Mouse (Mus musculus) midbrain, embryonic 13.5 days (tissue): Measurements from ENCODE around the gene Pi4k2a. TPM values are rescaled to one million over a fixed set of nuclear protein-coding genes. Genes with fewer than 3 reads are reported as not detected.
A peak's percentile ranks its signal among the peaks of the same experiment; 100 is the strongest.

Experiments used
- ATAC-seq: fragments of 200-750 bp; cut with Nextera tagmentation; 2 replicates; pipeline ENCODE4 v1.8.0; 2017; ENCODE audit warnings: mild to moderate bottlenecking, moderate TSS enrichment, moderate library complexity
- H3K27ac ChIP-seq: fragments of 300-500 bp; sonication (generic); 2 replicates; pipeline ENCODE4 v1.5.1; 2015; ENCODE audit warnings: inconsistent platforms, mild to moderate bottlenecking, moderate library complexity
- H3K27me3 ChIP-seq: fragments of 300-500 bp; sonication (generic); 2 replicates; pipeline ENCODE4 v1.6.1; 2015; ENCODE audit warnings: mild to moderate bottlenecking, inconsistent platforms
- H3K36me3 ChIP-seq: fragments of 300-500 bp; sonication (generic); 2 replicates; pipeline ENCODE4 v1.6.1; 2015; ENCODE audit warnings: mild to moderate bottlenecking, inconsistent platforms
- H3K4me1 ChIP-seq: fragments of 300-500 bp; sonication (generic); replicated peaks from 2 replicates; pipeline ENCODE4 v1.6.1; 2015; ENCODE audit warnings: inconsistent platforms
- H3K4me2 ChIP-seq: fragments of 300-500 bp; sonication (generic); replicated peaks from 2 replicates; pipeline ENCODE4 v1.6.1; 2015; ENCODE audit warnings: moderate library complexity, mild to moderate bottlenecking, inconsistent platforms
- H3K4me3 ChIP-seq: fragments of 300-500 bp; sonication (generic); replicated peaks from 2 replicates; pipeline ENCODE4 v1.5.1; 2015; ENCODE audit warnings: mild to moderate bottlenecking, inconsistent platforms
- H3K9ac ChIP-seq: fragments of 300-500 bp; sonication (generic); replicated peaks from 2 replicates; pipeline ENCODE4 v1.6.1; 2015; ENCODE audit warnings: mild to moderate bottlenecking, inconsistent platforms
- H3K9me3 ChIP-seq: fragments of 300-500 bp; sonication (generic); 2 replicates; pipeline ENCODE4 v1.6.1; 2016; ENCODE audit warnings: mild to moderate bottlenecking, inconsistent platforms
- WGBS: fragments of 180-500 bp; shearing (Covaris S2); methylation state at CpG from one replicate; pipeline ENCODE4 v1.1.7; 2015; 5-methylcytosine and 5-hydroxymethylcytosine counted together
- polyA plus RNA-seq: library from polyadenylated mRNA; unstranded; fragments of >200 nt; fragmentation: Nextera tagmentation; extraction: Ambion mirVana; gene quantifications from 2 replicates; pipeline ENCODE4 v1.2.1, GENCODE M21; 2015

Gene Pi4k2a
- polyA plus RNA-seq, 1 experiment from 2014 or later: 29.9 TPM

DNA sequence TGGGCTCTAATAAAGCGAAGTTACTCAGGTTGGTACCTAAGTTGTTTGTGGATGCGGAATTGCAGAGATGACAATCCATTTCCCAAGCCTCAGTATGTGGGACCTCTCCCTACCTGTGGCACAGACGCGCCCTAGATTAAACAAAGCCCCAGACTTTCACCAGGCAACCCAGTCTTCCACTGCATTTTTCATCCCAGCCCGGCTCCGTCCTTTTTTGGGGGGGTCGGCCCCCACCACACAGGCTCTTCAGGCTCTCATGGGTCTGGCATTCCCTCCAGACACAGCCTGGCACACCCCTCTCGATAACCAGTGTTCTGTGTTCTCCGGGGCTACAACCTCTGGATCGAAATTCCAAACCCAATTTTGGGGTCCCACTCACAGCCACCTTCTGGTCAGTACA, 4.6 kb upstream of the Pi4k2a start:
- Histone ChIP-seq H3K27me3 (no peaks in the 10 kb centered on the region), H3K27ac (peak overlapping the region; percentile 74), H3K4me3 (peak overlapping the region; percentile 89), H3K4me2 (peak overlapping the region; percentile 85), H3K9me3 (no peaks in the 10 kb centered on the region), H3K4me1 (peaks cover 19% of the 10 kb centered on the region), H3K36me3 (no peaks in the 10 kb centered on the region; the same call in 1 of the 2 replicates), H3K9ac (peak overlapping the region; percentile 84)
- WGBS: 5% methylated on average over 10 of the region's 10 CpGs
- ATAC-seq: no peak

DNA sequence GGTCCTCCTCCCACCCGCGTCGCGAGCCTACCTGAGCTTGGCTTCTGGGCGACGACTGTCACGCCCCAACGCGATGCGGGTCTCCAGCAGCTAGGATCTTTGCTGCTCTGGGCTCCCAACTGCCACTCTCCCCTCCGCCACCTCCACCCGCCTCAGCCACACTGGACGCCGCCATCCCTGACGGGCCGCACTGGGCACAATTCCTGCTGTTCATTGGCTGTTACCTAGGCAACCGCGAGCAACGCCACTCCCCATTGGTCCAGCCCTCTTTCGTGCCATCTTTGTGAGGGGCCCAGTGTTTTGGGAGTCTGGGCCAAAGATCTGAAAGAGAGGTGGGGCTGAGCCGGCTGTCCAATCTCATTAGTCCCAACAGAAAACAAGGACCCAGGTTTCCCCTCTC, 4.1 kb upstream of the Pi4k2a start, which contains the start of gene Morn4:
Morn4 (minus strand) TSS at position 192 of the 400 bp plus-strand sequence.
- ATAC-seq: peak; percentile 81
- no peaks in the 10 kb centered on the region for H3K27me3 ChIP-seq
- no peaks in the 10 kb centered on the region for H3K9me3 ChIP-seq
- H3K36me3 ChIP-seq: no peaks in the 10 kb centered on the region; the same call in 1 of the 2 replicates
- peak within 1 kb of the TSS; percentile 89 for H3K4me3 ChIP-seq
- peak within 1 kb of the TSS; percentile 74 for H3K27ac ChIP-seq
- peak within 1 kb of the TSS; percentile 85 for H3K4me2 ChIP-seq
- H3K4me1 ChIP-seq: peaks cover 23% of the 10 kb centered on the region
- WGBS: under 1% methylated on average over 21 of the region's 21 CpGs
- peak within 1 kb of the TSS; percentile 84 for H3K9ac ChIP-seq

DNA sequence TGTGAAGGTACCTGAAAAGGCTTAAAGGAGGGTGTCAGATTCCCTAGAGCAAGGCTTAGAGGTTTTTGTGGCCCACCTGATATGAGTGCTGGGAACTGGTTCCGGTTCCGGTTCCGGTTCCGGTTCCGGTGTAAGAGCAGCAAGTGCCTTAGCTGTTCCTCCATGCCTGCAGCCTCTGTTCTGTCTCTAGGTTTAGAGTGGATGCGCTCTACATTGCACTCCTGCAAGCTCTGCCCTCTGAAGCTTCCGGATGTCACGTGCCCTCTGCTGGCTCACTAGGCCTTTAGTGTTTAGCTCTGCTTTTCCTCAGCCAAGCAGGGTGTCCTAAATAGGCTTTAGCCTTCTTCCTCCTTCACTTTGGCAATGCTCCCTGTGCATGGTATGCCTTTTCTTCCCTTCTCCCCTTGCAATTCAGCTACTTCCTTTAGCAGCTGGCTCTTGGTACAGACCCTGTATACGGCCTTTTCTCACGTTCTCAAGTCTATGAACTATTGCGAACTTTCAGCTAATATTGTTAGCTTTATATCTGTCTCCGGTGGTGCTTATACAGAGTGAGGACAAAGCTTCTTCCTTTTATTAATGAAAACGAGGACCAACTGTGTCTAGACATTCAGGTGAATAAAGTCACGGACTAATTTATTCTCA, 1.0 kb upstream of the Pi4k2a start:
- Histone ChIP-seq H3K4me3 (peak overlapping the region; percentile 91), H3K4me1 (peaks cover 37% of the 10 kb centered on the region), H3K27me3 (no peaks in the 10 kb centered on the region), H3K4me2 (peak overlapping the region; percentile 68), H3K9me3 (no peaks in the 10 kb centered on the region), H3K36me3 (peaks cover 5% of the 10 kb centered on the region; the same call in 1 of the 2 replicates), H3K9ac (peak overlapping the region; percentile 28; the same call in 1 of the 2 replicates), H3K27ac (peak overlapping the region; percentile 80)
- no peak for ATAC-seq
- 26% methylated on average over 14 of the region's 14 CpGs for WGBS

DNA sequence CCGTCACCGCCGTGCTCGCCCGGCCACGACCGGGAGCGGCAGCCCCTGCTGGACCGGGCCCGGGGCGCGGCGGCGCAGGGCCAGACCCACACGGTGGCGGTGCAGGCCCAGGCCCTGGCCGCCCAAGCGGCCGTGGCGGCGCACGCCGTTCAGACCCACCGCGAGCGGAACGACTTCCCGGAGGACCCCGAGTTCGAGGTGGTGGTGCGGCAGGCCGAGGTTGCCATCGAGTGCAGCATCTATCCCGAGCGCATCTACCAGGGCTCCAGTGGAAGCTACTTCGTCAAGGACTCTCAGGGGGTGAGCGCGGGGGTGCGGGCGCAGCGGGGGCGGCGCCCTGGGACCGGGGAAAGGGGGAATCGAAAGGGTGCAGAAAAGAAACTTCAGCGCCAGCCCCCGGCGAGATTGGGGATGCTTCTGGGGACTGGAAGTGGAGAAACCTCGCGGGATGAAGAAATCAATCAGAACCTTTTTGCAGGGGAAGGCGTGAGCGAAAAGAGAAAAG, 419 bp downstream of the Pi4k2a start:
- no peaks in the 10 kb centered on the region for H3K27me3 ChIP-seq
- H3K4me3 ChIP-seq: peak overlapping the region; percentile 91
- peaks cover 37% of the 10 kb centered on the region for H3K4me1 ChIP-seq
- under 1% methylated on average over 52 of the region's 52 CpGs for WGBS
- ATAC-seq: peak; percentile 76
- H3K27ac ChIP-seq: peak overlapping the region; percentile 89
- H3K4me2 ChIP-seq: peak overlapping the region; percentile 93
- peaks cover 9% of the 10 kb centered on the region; the same call in 1 of the 2 replicates for H3K36me3 ChIP-seq
- H3K9me3 ChIP-seq: no peaks in the 10 kb centered on the region
- peak overlapping the region; percentile 92 for H3K9ac ChIP-seq

DNA sequence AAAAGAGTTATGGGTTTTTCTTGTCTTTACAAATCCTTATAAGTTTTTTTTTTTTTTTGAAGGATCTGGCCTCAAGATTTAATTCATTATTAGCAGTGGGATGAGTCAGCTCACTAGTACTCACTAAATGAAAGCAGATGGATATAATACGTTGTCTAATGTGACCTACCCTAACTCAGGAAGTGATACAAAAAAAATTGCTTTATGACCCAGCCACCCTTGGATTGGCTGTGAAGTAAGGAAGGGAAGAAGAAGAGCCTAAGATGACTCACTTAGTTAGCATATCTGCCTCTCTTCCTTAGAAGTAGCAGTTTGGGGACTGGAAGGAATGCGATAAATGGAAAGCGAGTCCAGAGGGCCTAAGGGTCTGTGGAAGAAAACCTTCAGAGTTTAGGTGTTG, 9.1 kb downstream of the Pi4k2a start:
- Histone ChIP-seq H3K9me3 (no peaks in the 10 kb centered on the region), H3K4me3 (no peak overlapping the region), H3K27ac (no peak overlapping the region), H3K27me3 (no peaks in the 10 kb centered on the region), H3K4me2 (no peak overlapping the region), H3K9ac (no peak overlapping the region), H3K4me1 (peaks cover 3% of the 10 kb centered on the region; the same call in 1 of the 2 replicates), H3K36me3 (peaks cover 35% of the 10 kb centered on the region)
- 92% methylated on average over 3 of the region's 3 CpGs for WGBS
- no peak for ATAC-seq

DNA sequence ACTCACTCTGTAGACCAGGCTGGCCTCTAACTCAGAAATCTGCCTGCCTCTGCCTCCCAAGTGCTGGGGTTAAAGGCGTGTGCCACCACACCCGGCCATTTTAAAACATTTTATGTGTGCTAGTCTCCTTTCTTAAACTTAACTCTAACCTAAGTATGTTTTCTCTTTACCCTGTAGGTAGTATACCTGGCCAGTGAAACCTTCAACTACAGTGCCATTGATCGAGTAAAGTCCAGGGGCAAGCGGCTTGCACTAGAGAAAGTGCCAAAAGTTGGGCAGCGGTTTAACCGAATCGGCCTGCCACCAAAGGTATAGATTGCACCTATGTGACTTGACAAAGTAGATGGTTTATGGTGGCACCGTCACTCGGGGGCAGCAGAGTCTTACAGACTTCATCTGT, 14.4 kb downstream of the Pi4k2a start:
- H3K4me3 ChIP-seq: no peak overlapping the region
- no peak overlapping the region for H3K9ac ChIP-seq
- no peak for ATAC-seq
- H3K4me1 ChIP-seq: no peaks in the 10 kb centered on the region
- no peak overlapping the region for H3K27ac ChIP-seq
- WGBS: 97% methylated on average over 9 of the region's 9 CpGs
- no peaks in the 10 kb centered on the region for H3K27me3 ChIP-seq
- no peak overlapping the region for H3K4me2 ChIP-seq
- peaks cover 47% of the 10 kb centered on the region for H3K36me3 ChIP-seq
- H3K9me3 ChIP-seq: no peaks in the 10 kb centered on the region

DNA sequence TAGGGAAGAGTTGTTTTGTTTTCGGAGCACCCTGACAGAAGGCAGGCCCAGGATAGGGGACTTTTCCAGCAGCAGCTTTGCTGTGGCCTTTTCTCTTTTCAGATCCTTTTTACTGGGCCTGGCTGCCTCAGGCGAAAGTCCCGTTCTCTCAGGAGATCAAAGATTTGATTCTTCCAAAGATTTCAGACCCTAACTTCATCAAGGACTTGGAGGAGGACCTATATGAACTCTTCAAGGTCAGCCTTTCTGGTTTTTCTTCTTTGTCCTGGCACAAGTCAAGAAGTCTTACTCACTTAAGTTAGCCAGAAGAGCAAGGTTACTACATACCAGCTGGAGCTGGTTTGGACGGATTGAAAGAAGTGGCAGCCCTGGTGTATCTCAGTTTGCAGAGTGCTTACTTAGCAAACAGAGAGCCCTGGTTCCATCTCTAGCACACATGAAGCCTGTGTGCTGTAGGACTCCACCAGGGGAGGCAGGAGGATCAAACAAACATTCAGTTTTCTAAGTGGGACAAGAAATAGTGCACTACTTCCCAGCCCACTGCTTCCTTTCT, 25.6 kb downstream of the Pi4k2a start:
- no peaks in the 10 kb centered on the region for H3K9me3 ChIP-seq
- H3K4me1 ChIP-seq: no peaks in the 10 kb centered on the region
- no peak overlapping the region for H3K9ac ChIP-seq
- no peak overlapping the region for H3K27ac ChIP-seq
- no peak overlapping the region for H3K4me2 ChIP-seq
- WGBS: 94% methylated on average over 4 of the region's 4 CpGs
- no peak for ATAC-seq
- peaks cover 74% of the 10 kb centered on the region for H3K36me3 ChIP-seq
- H3K4me3 ChIP-seq: no peak overlapping the region
- H3K27me3 ChIP-seq: no peaks in the 10 kb centered on the region

DNA sequence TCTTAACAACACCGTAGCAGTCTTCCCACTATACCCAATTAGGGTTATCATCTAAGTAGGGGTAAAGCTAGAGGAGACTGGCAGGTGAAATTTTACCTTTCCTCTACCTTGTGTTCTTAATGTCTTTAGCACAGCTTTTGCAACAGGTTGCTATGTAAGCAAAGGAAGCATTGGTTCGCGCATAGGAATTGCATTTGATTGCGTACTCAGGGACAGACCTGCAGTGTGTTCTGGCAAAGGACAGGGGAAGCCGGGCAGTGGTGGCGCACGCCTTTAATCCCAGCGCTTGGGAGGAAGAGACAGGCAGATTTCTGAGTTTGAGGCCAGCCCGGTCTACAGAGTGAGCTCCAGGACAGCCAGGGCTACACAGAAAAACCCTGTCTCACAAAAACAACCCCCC, 27.9 kb downstream of the Pi4k2a start:
- 98% methylated on average over 9 of the region's 9 CpGs for WGBS
- Histone ChIP-seq H3K36me3 (peaks cover 89% of the 10 kb centered on the region), H3K9me3 (no peaks in the 10 kb centered on the region), H3K4me3 (no peak overlapping the region), H3K27me3 (no peaks in the 10 kb centered on the region), H3K9ac (no peak overlapping the region), H3K4me1 (no peaks in the 10 kb centered on the region), H3K27ac (no peak overlapping the region), H3K4me2 (no peak overlapping the region)
- no peak for ATAC-seq

DNA sequence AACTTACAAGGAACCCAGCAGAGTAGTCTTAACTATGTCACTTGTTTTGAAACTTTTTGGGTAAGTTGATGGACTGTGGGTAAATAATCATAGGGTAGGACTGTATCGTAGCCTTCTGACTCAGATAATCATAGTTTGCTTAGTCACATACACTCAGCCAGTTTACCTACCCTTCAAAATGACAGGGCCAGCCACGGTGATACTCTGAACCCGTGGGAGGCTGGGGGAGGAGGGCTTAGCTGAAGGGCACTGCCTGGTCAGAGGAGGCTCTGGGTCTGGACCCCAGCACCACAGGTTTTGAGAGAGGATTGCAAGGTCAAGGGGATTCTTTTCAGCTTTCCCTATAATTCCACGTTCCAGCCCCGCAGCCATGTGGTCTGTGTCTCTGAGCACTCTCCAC, 28.3 kb downstream of the Pi4k2a start:
- no peak overlapping the region for H3K27ac ChIP-seq
- H3K4me3 ChIP-seq: no peak overlapping the region
- H3K36me3 ChIP-seq: peaks cover 89% of the 10 kb centered on the region
- H3K9ac ChIP-seq: no peak overlapping the region
- ATAC-seq: no peak
- no peaks in the 10 kb centered on the region for H3K4me1 ChIP-seq
- no peaks in the 10 kb centered on the region for H3K27me3 ChIP-seq
- H3K4me2 ChIP-seq: no peak overlapping the region
- WGBS: 95% methylated on average over 5 of the region's 5 CpGs
- H3K9me3 ChIP-seq: no peaks in the 10 kb centered on the region

DNA sequence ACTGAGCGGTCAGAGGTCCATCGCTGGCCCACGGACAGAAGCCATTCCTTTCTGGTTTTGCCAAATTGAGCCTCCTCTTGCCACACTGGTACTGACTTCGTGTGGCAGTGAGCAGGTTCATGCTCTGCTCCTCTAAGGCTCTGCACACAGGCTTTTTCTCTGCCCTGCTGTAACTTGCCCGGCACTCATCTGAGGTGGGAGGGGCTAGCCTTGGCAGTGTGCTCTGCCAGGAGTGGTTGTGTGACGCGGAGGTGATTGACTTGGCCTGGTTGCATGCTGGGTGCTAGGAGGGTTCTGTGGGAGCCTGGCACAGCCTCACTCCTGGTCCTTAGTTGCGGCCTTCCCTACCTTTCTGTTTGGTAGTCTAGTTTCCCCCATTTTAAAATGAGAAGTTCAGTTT, 30.2 kb downstream of the Pi4k2a start:
- Histone ChIP-seq H3K4me1 (no peaks in the 10 kb centered on the region), H3K4me3 (no peak overlapping the region), H3K4me2 (no peak overlapping the region), H3K9me3 (no peaks in the 10 kb centered on the region), H3K9ac (no peak overlapping the region), H3K27me3 (no peaks in the 10 kb centered on the region), H3K36me3 (peaks cover 86% of the 10 kb centered on the region), H3K27ac (no peak overlapping the region)
- ATAC-seq: no peak
- 91% methylated on average over 8 of the region's 8 CpGs for WGBS

DNA sequence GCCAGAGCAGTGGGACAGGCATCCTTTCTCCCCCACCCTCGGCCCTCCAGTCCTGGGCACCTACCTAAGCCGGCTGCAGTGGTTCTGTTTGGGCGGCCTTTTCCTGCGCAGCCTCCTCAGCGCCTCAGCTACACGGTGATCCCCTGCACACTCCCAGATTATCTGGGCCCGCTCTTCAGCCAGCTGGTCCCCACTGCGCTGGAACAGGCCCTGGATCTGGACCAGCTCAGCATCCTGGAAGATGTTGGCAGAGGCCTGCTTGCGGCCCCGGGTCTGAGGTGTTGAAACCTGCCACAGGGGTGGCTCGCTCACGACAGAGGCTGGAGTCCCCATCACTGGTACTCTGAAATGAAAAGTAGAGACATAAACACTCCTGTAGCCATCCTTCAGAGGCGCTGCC, 34.4 kb downstream of the Pi4k2a start:
- Histone ChIP-seq H3K4me3 (no peak overlapping the region), H3K9ac (no peak overlapping the region), H3K27me3 (peaks cover 13% of the 10 kb centered on the region), H3K4me1 (peaks cover 16% of the 10 kb centered on the region), H3K9me3 (no peaks in the 10 kb centered on the region), H3K27ac (no peak overlapping the region), H3K36me3 (peaks cover 50% of the 10 kb centered on the region), H3K4me2 (no peak overlapping the region)
- ATAC-seq: no peak
- 88% methylated on average over 13 of the region's 13 CpGs for WGBS

DNA sequence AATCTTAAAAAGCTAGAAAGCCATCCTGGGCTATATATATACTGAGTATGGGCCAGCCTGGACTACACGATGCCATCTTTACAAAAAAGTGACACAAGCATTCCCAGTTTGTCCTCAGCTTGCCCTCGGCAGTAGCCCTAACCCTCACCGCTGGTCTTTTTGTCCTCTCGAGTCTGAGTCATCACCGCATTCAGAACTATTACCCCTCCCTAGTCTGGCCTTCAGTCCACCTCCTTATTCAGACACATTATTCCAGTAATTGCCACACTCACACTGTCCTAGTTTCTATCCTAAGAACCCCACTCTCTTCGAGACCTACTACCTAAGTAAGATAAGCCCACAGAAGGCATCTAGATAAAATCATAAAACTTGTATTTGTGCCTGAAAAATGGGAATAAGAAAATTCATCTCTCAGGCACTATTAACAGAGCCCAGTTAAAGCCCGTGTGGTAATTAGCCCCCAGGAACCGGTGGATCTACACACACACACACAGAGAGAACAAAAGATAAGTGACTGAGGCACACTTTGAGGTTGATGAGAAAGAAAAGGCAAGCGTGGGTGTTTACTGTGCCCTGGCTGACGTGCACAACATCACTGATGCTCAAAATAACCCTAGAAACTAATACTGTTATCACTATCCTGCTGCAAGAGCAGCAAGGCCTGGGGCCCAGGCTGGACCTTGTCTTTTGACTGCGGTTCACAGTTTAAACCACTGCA, 35.4 kb downstream of the Pi4k2a start:
- peaks cover 41% of the 10 kb centered on the region for H3K36me3 ChIP-seq
- no peak for ATAC-seq
- no peaks in the 10 kb centered on the region for H3K9me3 ChIP-seq
- peaks cover 13% of the 10 kb centered on the region for H3K27me3 ChIP-seq
- 83% methylated on average over 11 of the region's 11 CpGs for WGBS
- no peak overlapping the region for H3K4me3 ChIP-seq
- H3K27ac ChIP-seq: no peak overlapping the region
- no peak overlapping the region for H3K4me2 ChIP-seq
- peaks cover 19% of the 10 kb centered on the region for H3K4me1 ChIP-seq
- no peak overlapping the region for H3K9ac ChIP-seq
